Mouse (Mus musculus) stomach, postnatal 0 days (tissue): ENCODE data around the gene Crtc3.

ENCODE experiments used
- CTCF ChIP-seq: IDR thresholded peaks from 2 replicates; pipeline ENCODE4 v1.5.1; 2016; ENCODE audit warnings: antibody characterized with exemption, low read depth, mild to moderate bottlenecking, moderate library complexity
- EP300 ChIP-seq: optimal IDR thresholded peaks from 2 replicates; pipeline ENCODE3; 2016; ENCODE audit warnings: antibody characterized with exemption

DNA sequence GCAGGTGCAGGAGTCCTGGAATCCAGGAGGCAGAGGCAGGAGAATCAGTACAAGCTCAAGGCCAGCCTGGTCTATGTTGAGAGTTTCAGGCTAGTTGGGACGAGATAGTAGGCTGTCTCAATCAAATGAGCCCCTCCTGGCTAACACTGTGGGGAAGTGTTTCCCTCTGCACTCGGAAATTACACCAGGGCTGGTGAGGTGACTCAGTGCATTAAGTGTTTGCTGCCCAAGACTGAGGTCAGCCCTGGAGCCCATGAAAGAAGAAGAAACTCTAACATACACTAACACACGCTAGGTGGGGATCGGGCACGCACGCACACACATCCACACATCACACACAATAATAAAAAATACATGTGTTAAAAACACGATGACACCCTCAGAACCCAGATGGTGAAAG is 34.3 kb downstream of the Crtc3 start:
- TF ChIP-seq CTCF (no peak), EP300 (no peak)
